Mouse (Mus musculus) midbrain, embryonic 10.5 days (tissue): Measurements from ENCODE around the gene Cbll1. TPM values are rescaled to one million over a fixed set of nuclear protein-coding genes. Genes with fewer than 3 reads are reported as not detected.
A peak's percentile ranks its signal among the peaks of the same experiment; 100 is the strongest.

Source experiments
- DNase-seq: peaks from one replicate; pipeline ENCODE4 v3.0.0-alpha.2; 2017; ENCODE audit warnings: low spot score
- H3K27ac ChIP-seq: fragments of 300-500 bp; sonication (generic); replicated peaks from 2 replicates; pipeline ENCODE4 v1.5.1; 2016; ENCODE audit warnings: mild to moderate bottlenecking
- H3K27me3 ChIP-seq: fragments of 300-500 bp; sonication (generic); 2 replicates; pipeline ENCODE4 v1.6.1; 2016; ENCODE audit warnings: low read depth, mild to moderate bottlenecking; ENCODE audit not compliant: poor library complexity, severe bottlenecking
- H3K36me3 ChIP-seq: fragments of 300-500 bp; sonication (generic); 2 replicates; pipeline ENCODE4 v1.6.1; 2016; ENCODE audit warnings: mild to moderate bottlenecking, moderate library complexity
- H3K4me1 ChIP-seq: fragments of 300-500 bp; sonication (generic); 2 replicates; pipeline ENCODE4 v1.6.1; 2016
- H3K4me3 ChIP-seq: fragments of 300-500 bp; sonication (generic); 2 replicates; pipeline ENCODE4 v1.5.1; 2016; ENCODE audit warnings: mild to moderate bottlenecking, moderate library complexity
- H3K9me3 ChIP-seq: fragments of 300-500 bp; sonication (generic); replicated peaks from 2 replicates; pipeline ENCODE4 v1.6.1; 2016; ENCODE audit warnings: mild to moderate bottlenecking
- WGBS: fragments of 180-500 bp; shearing (Covaris S2); methylation state at CpG from one replicate; pipeline ENCODE4 v1.1.7; 2016; 5-methylcytosine and 5-hydroxymethylcytosine counted together
- polyA plus RNA-seq: library from polyadenylated mRNA; unstranded; fragments of >200 nt; fragmentation: Nextera tagmentation; extraction: Ambion mirVana; gene quantifications from 2 replicates; pipeline ENCODE4 v1.2.1, GENCODE M21; 2016

Cbll1 gene
- polyA plus RNA-seq: 17.5 and 20.1 TPM in 2 replicates

- Histone ChIP-seq H3K9me3 (no peaks in the 10 kb centered on the region), H3K4me1 (peaks cover 23% of the 10 kb centered on the region), H3K27me3 (no peaks in the 10 kb centered on the region), H3K27ac (peak within 1 kb of the TSS; percentile 96), H3K36me3 (peaks cover under 1% of the 10 kb centered on the region), H3K4me3 (peak within 1 kb of the TSS; percentile 98)
- DNase-seq: peak; percentile 95
- under 1% methylated on average over 68 of the region's 68 CpGs for WGBS
Measured at GRCm38 (mm10) chr12:31499314-31500131, at the start of gene Cbll1. Gene Cbll1, minus strand, starts transcription at chr12:31499616.

GRCm38 (mm10) chr12:31546061-31546460 is 46.6 kb upstream of the Cbll1 start:
- H3K9me3 ChIP-seq: no peaks in the 10 kb centered on the region
- no peaks in the 10 kb centered on the region for H3K27me3 ChIP-seq
- no peak for DNase-seq
- no peaks in the 10 kb centered on the region for H3K36me3 ChIP-seq
- H3K4me3 ChIP-seq: no peak overlapping the region
- H3K4me1 ChIP-seq: no peaks in the 10 kb centered on the region
- WGBS: 69% methylated on average over 1 of the region's 1 CpGs
- H3K27ac ChIP-seq: no peak overlapping the region

GRCm38 (mm10) chr12:31545219-31545618 is 45.8 kb upstream of the Cbll1 start:
- Histone ChIP-seq H3K36me3 (no peaks in the 10 kb centered on the region), H3K9me3 (no peaks in the 10 kb centered on the region), H3K27me3 (no peaks in the 10 kb centered on the region), H3K27ac (no peak overlapping the region), H3K4me1 (no peaks in the 10 kb centered on the region), H3K4me3 (no peak overlapping the region)
- no peak for DNase-seq
- WGBS: 57% methylated on average over 2 of the region's 2 CpGs

GRCm38 (mm10) chr12:31541541-31541940 is 42.1 kb upstream of the Cbll1 start:
- Histone ChIP-seq H3K4me1 (no peaks in the 10 kb centered on the region), H3K36me3 (no peaks in the 10 kb centered on the region), H3K27ac (no peak overlapping the region), H3K9me3 (no peaks in the 10 kb centered on the region), H3K27me3 (no peaks in the 10 kb centered on the region), H3K4me3 (no peak overlapping the region)
- WGBS: 85% methylated on average over 5 of the region's 5 CpGs
- DNase-seq: no peak

GRCm38 (mm10) chr12:31539783-31540182 is 40.4 kb upstream of the Cbll1 start:
- H3K27me3 ChIP-seq: no peaks in the 10 kb centered on the region
- no peaks in the 10 kb centered on the region for H3K9me3 ChIP-seq
- no peaks in the 10 kb centered on the region for H3K4me1 ChIP-seq
- no peaks in the 10 kb centered on the region for H3K36me3 ChIP-seq
- WGBS: 81% methylated on average over 2 of the region's 2 CpGs
- no peak overlapping the region for H3K4me3 ChIP-seq
- DNase-seq: no peak
- no peak overlapping the region for H3K27ac ChIP-seq

- Histone ChIP-seq H3K27me3 (no peaks in the 10 kb centered on the region), H3K4me1 (0 out of 2 replicates have a peak, but pooled peaks cover 4% of the 10 kb centered on the region), H3K27ac (no peak overlapping the region), H3K36me3 (no peaks in the 10 kb centered on the region), H3K4me3 (no peak overlapping the region), H3K9me3 (no peaks in the 10 kb centered on the region)
- DNase-seq: no peak
- 82% methylated on average over 7 of the region's 7 CpGs for WGBS
Measured at GRCm38 (mm10) chr12:31537515-31538230, 38.3 kb upstream of the Cbll1 start.

- Histone ChIP-seq H3K4me1 (0 out of 2 replicates have a peak, but pooled peaks cover 4% of the 10 kb centered on the region), H3K27ac (no peak overlapping the region), H3K4me3 (no peak overlapping the region), H3K36me3 (no peaks in the 10 kb centered on the region), H3K27me3 (no peaks in the 10 kb centered on the region), H3K9me3 (no peaks in the 10 kb centered on the region)
- no peak for DNase-seq
- WGBS: 76% methylated on average over 11 of the region's 11 CpGs
Measured at GRCm38 (mm10) chr12:31534060-31534843, 34.8 kb upstream of the Cbll1 start.

- no peaks in the 10 kb centered on the region for H3K9me3 ChIP-seq
- no peak for DNase-seq
- H3K36me3 ChIP-seq: no peaks in the 10 kb centered on the region
- no peak overlapping the region for H3K4me3 ChIP-seq
- 0 out of 2 replicates have a peak, but pooled peaks cover 4% of the 10 kb centered on the region for H3K4me1 ChIP-seq
- 84% methylated on average over 10 of the region's 10 CpGs for WGBS
- no peaks in the 10 kb centered on the region for H3K27me3 ChIP-seq
- no peak overlapping the region for H3K27ac ChIP-seq
Measured at GRCm38 (mm10) chr12:31533218-31533908, 33.9 kb upstream of the Cbll1 start.

GRCm38 (mm10) chr12:31532054-31532453 is 32.6 kb upstream of the Cbll1 start:
- Histone ChIP-seq H3K36me3 (no peaks in the 10 kb centered on the region), H3K27ac (no peak overlapping the region), H3K4me1 (0 out of 2 replicates have a peak, but pooled peaks cover 4% of the 10 kb centered on the region), H3K27me3 (no peaks in the 10 kb centered on the region), H3K9me3 (no peaks in the 10 kb centered on the region), H3K4me3 (no peak overlapping the region)
- WGBS: 73% methylated on average over 14 of the region's 14 CpGs
- DNase-seq: no peak

GRCm38 (mm10) chr12:31527407-31527806 is 28.0 kb upstream of the Cbll1 start:
- WGBS: 60% methylated on average over 6 of the region's 6 CpGs
- no peaks in the 10 kb centered on the region for H3K4me1 ChIP-seq
- H3K27me3 ChIP-seq: no peaks in the 10 kb centered on the region
- no peak for DNase-seq
- H3K27ac ChIP-seq: no peak overlapping the region
- no peaks in the 10 kb centered on the region; the same call in 1 of the 2 replicates for H3K9me3 ChIP-seq
- H3K4me3 ChIP-seq: no peak overlapping the region
- H3K36me3 ChIP-seq: no peaks in the 10 kb centered on the region

GRCm38 (mm10) chr12:31521371-31521770 is 22.0 kb upstream of the Cbll1 start:
- no peaks in the 10 kb centered on the region for H3K36me3 ChIP-seq
- no peak overlapping the region for H3K4me3 ChIP-seq
- DNase-seq: no peak
- no peaks in the 10 kb centered on the region for H3K27me3 ChIP-seq
- H3K9me3 ChIP-seq: no peaks in the 10 kb centered on the region; the same call in 1 of the 2 replicates
- H3K27ac ChIP-seq: no peak overlapping the region
- WGBS: 83% methylated on average over 3 of the region's 3 CpGs
- no peaks in the 10 kb centered on the region for H3K4me1 ChIP-seq

GRCm38 (mm10) chr12:31520119-31520518 is 20.7 kb upstream of the Cbll1 start:
- H3K9me3 ChIP-seq: no peaks in the 10 kb centered on the region; the same call in 1 of the 2 replicates
- H3K4me1 ChIP-seq: no peaks in the 10 kb centered on the region
- no peak overlapping the region for H3K27ac ChIP-seq
- H3K27me3 ChIP-seq: no peaks in the 10 kb centered on the region
- no peaks in the 10 kb centered on the region for H3K36me3 ChIP-seq
- WGBS: 89% methylated on average over 6 of the region's 6 CpGs
- no peak overlapping the region for H3K4me3 ChIP-seq
- DNase-seq: no peak
